Mouse (Mus musculus): Measurements from ENCODE around the gene Ttk. TPM values are rescaled to one million over a fixed set of nuclear protein-coding genes. Genes with fewer than 3 reads are reported as not detected.

Ttk gene
- total RNA-seq (2023): under 1 TPM; 0.36 to 0.89 TPM

DNA sequence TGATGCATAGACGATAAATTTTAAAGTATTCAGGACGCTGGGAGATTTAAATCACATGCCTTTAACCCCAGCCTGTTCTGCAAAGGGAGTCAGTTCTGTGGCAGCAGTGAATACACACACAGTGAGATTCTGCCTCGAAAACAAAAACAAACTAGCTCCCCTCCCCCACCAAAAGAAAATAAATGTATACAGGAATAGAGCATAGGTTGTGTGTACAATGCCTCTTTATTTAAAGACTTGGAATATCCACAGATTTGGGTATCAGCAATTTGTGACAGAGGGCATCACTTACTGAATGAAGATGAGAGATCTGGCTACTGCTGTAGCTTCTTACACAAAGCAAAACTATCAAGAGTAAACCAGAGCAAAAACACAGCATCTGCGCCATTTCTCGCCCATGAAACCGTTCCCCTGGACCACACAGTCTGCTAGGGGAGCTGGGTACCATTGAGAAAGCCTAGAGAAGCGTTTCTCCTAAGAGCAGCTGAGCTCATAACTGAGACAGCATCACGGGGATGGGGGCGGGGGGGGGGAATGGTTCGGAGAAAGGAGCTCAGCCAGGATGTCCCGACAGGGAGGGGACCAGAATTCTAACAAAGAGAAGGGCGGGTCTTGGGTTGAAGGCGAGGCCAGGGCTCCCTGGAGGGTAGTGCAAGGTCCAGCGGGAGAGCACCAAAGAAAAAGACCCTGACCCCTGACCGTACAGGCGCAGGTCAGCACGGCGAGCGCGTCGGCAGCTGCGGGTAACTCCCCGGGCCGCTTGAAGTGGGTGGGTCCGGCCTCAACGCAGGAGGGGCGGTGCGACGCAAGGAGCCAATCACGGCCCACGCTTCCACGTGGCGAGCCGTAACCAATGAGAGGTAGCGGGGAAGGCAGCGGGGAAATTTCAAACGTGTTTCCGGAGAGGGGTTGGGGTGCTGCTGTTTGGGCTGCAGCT, at the start of gene Ttk:
Gene Ttk (plus strand): TSS at position 879 of the 937 bp plus-strand sequence.

DNA sequence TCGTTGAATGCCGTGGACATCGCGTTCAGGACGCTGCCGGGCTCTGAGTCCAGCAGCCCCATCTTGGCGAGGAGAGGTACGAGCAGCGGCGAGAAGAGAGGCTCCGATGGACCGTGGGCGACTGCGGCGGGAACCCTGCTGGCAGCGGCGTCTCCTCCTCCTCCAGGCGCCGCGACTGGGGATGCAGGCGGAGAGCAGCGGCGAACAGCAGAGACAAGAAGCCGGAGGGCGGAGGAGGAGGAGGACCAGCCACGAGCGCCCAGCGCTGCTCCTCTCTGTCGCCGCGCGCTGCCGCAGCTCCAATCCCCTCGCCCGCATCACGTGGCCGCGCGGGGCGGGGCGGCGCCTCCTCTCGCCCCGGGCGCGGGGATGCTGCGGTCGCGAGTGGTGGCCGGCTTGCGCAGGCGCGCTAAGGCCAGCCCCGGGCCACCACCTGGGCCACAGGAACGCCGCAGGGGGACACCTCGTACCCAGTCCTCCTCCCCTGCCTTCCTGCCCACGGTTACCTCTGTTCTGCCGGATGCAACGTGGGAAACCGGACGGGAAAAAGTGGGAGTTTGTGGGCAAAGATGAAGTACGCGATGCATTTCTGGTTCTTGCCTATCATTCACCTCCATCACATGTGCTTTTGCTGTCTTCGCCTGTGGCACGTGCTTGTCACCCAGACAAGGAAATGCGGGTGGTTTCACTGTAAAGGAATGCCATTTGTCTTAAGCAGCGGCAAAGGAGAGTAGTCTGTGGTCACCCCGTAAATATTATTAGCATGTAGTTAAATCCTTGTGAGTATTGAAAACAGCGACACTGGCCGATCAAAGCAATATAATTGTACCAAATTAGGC, 28.3 kb upstream of the Ttk start, which contains the start of gene Elovl4:
Gene Elovl4 (minus strand): TSS at position 301 of the 839 bp plus-strand sequence.

Other genes starting within 250 kb of the Ttk start
- not detected for gene Elovl4, start 28.4 kb upstream of the Ttk start, total RNA-seq (2023)
- gene Bckdhb, start 90.5 kb downstream of the Ttk start, total RNA-seq (2023): 1 to 10 TPM; 7.1 to 9.5 TPM

Data from monocyte, adult 59 days (primary cell).